ENCODE assay signal across 10 mouse cellular contexts in genomic region chr9:21132102-21132775, GRCm38 (mm10). TPM values are rescaled to one million over a fixed set of nuclear protein-coding genes. Genes with fewer than 3 reads are reported as not detected.
DNase-seq lines count a peak whose midpoint lies in the region; ATAC-seq and TF ChIP-seq lines count a peak whose summit lies in the region.
"Had no signal": no experiment of that assay in that cellular context is flagged by ENCODE, and none has a peak within 500 bp of the region (broad histone marks: within the 10 kb centered on the region; RNA-seq: fewer than 3 reads in every experiment).

No protein-coding gene starts in this region.

- H3K4me2 ChIP-seq in forebrain, postnatal 0 days (ENCODE audit: low read depth), result no peak overlapping the region
- H3K4me2 ChIP-seq in forebrain, embryonic 16.5 days (ENCODE audit: low read length), result no peak overlapping the region
- H3K4me2 ChIP-seq in liver, embryonic 12.5 days, result 0 out of 2 replicates have a peak overlapping the region, but pooled peaks have one; percentile 73
- H3K4me2 ChIP-seq in liver, embryonic 11.5 days, result no peak overlapping the region; the same call in 1 of the 2 replicates

- H3K4me1 ChIP-seq in forebrain, postnatal 0 days (ENCODE audit: insufficient read depth), result peaks cover 3% of the 10 kb centered on the region; the same call in 1 of the 2 replicates
- peaks cover 9% of the 10 kb centered on the region for H3K4me1 ChIP-seq in forebrain, embryonic 16.5 days (replicated peaks; ENCODE audit: control insufficient read depth, insufficient read depth, low read length)
- peaks cover 37% of the 10 kb centered on the region for H3K4me1 ChIP-seq in liver, embryonic 12.5 days
- peaks cover 9% of the 10 kb centered on the region for H3K4me1 ChIP-seq in liver, embryonic 11.5 days (replicated peaks; ENCODE audit: control insufficient read depth, insufficient read depth, low read length)
- no peaks in the 10 kb centered on the region for H3K4me1 ChIP-seq in ES-Bruce4 (ENCODE audit: control insufficient read depth, insufficient read depth, low read length)

- no peak for DNase-seq in forebrain, postnatal 0 days
- DNase-seq in liver, embryonic 11.5 days (ENCODE audit: low spot score), result no peak
- DNase-seq in kidney, postnatal 36 days, result peak; percentile 37 to 71
- DNase-seq in neural tube, embryonic 10.5 days (ENCODE audit: extremely low spot score, low spot score), result no peak
- no peak for DNase-seq in urinary bladder, adult 2 months (ENCODE audit: low spot score)
- DNase-seq: embryo, embryonic 11 days had no signal

- no peaks in the 10 kb centered on the region for H3K9me3 ChIP-seq in forebrain, postnatal 0 days (ENCODE audit: low read length)
- H3K9me3 ChIP-seq in forebrain, embryonic 16.5 days (ENCODE audit: control insufficient read depth, low read length), result no peaks in the 10 kb centered on the region
- H3K9me3 ChIP-seq in liver, embryonic 12.5 days (replicated peaks), result no peaks in the 10 kb centered on the region
- H3K9me3 ChIP-seq in liver, embryonic 11.5 days (ENCODE audit: control insufficient read depth, low read length), result no peaks in the 10 kb centered on the region
- H3K9me3 ChIP-seq in ES-Bruce4 (replicated peaks; ENCODE audit: control insufficient read depth, insufficient read depth, low read length, poor library complexity, severe bottlenecking), result no peaks in the 10 kb centered on the region
- H3K9me3 ChIP-seq: hindbrain, embryonic 12.5 days had no signal

- H3K27me3 ChIP-seq in forebrain, postnatal 0 days (ENCODE audit: insufficient read depth, low read length), result no peaks in the 10 kb centered on the region
- H3K27me3 ChIP-seq in forebrain, embryonic 16.5 days (replicated peaks; ENCODE audit: control insufficient read depth, insufficient read depth, low read length), result no peaks in the 10 kb centered on the region
- H3K27me3 ChIP-seq in liver, embryonic 12.5 days (replicated peaks), result no peaks in the 10 kb centered on the region
- no peaks in the 10 kb centered on the region for H3K27me3 ChIP-seq in liver, embryonic 11.5 days (replicated peaks; ENCODE audit: control insufficient read depth, insufficient read depth, low read length)
- no peaks in the 10 kb centered on the region for H3K27me3 ChIP-seq in ES-Bruce4 (ENCODE audit: control insufficient read depth, insufficient read depth, low read length, poor library complexity, severe bottlenecking)
- H3K27me3 ChIP-seq: hindbrain, embryonic 12.5 days had no signal

- TF ChIP-seq POLR2A in ES-Bruce4 (IDR thresholded peaks at IDR 0.05; ENCODE audit: insufficient read depth, low read length), result no peak

- no peak for ATAC-seq in forebrain, postnatal 0 days
- no peak for ATAC-seq in forebrain, embryonic 16.5 days
- no peak for ATAC-seq in liver, embryonic 12.5 days
- ATAC-seq in liver, embryonic 11.5 days (replicated peaks; ENCODE audit: low FRiP score), result no peak

- peak; percentile 47 for TF ChIP-seq CTCF in forebrain, postnatal 0 days (IDR thresholded peaks at IDR 0.05; ENCODE audit: low read depth)
- peak; percentile 56 for TF ChIP-seq CTCF in ES-Bruce4 (IDR thresholded peaks at IDR 0.05; ENCODE audit: low read depth, low read length)

- H3K4me3 ChIP-seq in forebrain, postnatal 0 days (ENCODE audit: low read depth, low read length), result no peak overlapping the region
- no peak overlapping the region for H3K4me3 ChIP-seq in forebrain, embryonic 16.5 days (replicated peaks; ENCODE audit: low read length)
- H3K4me3 ChIP-seq in liver, embryonic 12.5 days, result 0 out of 2 replicates have a peak overlapping the region, but pooled peaks have one; percentile 65
- no peak overlapping the region for H3K4me3 ChIP-seq in liver, embryonic 11.5 days (ENCODE audit: low read depth, low read length)
- no peak overlapping the region for H3K4me3 ChIP-seq in ES-Bruce4 (ENCODE audit: low read depth, low read length)

- 81% methylated on average over 12 of the region's 12 CpGs for WGBS in forebrain, postnatal 0 days
- WGBS in forebrain, embryonic 16.5 days, result 84% methylated on average over 12 of the region's 12 CpGs
- WGBS in liver, embryonic 12.5 days (ENCODE audit: insufficient replicate concordance), result 70% methylated on average over 12 of the region's 12 CpGs
- WGBS in liver, embryonic 11.5 days, result 75% methylated on average over 12 of the region's 12 CpGs

- no peak for TF ChIP-seq EP300 in ES-Bruce4 (IDR thresholded peaks at IDR 0.05; ENCODE audit: insufficient read depth, low read depth, low read length)

- H3K9ac ChIP-seq in forebrain, postnatal 0 days, result no peak overlapping the region
- H3K9ac ChIP-seq in forebrain, embryonic 16.5 days (replicated peaks; ENCODE audit: low read depth, low read length), result no peak overlapping the region
- H3K9ac ChIP-seq in liver, embryonic 12.5 days, result no peak overlapping the region
- H3K9ac ChIP-seq in liver, embryonic 11.5 days (ENCODE audit: low read depth, low read length), result no peak overlapping the region
- no peak overlapping the region for H3K9ac ChIP-seq in ES-Bruce4 (ENCODE audit: low read depth, poor library complexity, severe bottlenecking)

- H3K27ac ChIP-seq in forebrain, postnatal 0 days (ENCODE audit: low read depth, low read length), result no peak overlapping the region
- H3K27ac ChIP-seq in forebrain, embryonic 16.5 days (ENCODE audit: low read length), result no peak overlapping the region
- no peak overlapping the region for H3K27ac ChIP-seq in liver, embryonic 12.5 days
- H3K27ac ChIP-seq in liver, embryonic 11.5 days (ENCODE audit: low read depth, low read length), result no peak overlapping the region
- H3K27ac ChIP-seq in ES-Bruce4 (ENCODE audit: insufficient read depth, low read length), result no peak overlapping the region

- H3K36me3 ChIP-seq in forebrain, postnatal 0 days (ENCODE audit: insufficient read depth), result peaks cover 6% of the 10 kb centered on the region; the same call in 1 of the 2 replicates
- H3K36me3 ChIP-seq in forebrain, embryonic 16.5 days (ENCODE audit: control insufficient read depth, insufficient read depth), result peaks cover 5% of the 10 kb centered on the region; the same call in 1 of the 2 replicates
- H3K36me3 ChIP-seq in liver, embryonic 12.5 days, result peaks cover 3% of the 10 kb centered on the region; the same call in 1 of the 2 replicates
- 0 out of 2 replicates have a peak, but pooled peaks cover 2% of the 10 kb centered on the region for H3K36me3 ChIP-seq in liver, embryonic 11.5 days (ENCODE audit: control insufficient read depth, insufficient read depth, low read length)
- H3K36me3 ChIP-seq in ES-Bruce4 (ENCODE audit: control insufficient read depth, insufficient read depth, low read length, poor library complexity, severe bottlenecking), result no peaks in the 10 kb centered on the region

RNA-seq across cellular contexts. Expression of gene Tyk2, which starts 1.2 kb away (rescaled TPM):
- 9.4 and 11.0 TPM in 2 replicates for total RNA-seq in forebrain, postnatal 0 days (2014; rRNA removed)
- polyA plus RNA-seq in forebrain, postnatal 0 days (2015; fragmentation: Nextera tagmentation; extraction: Ambion mirVana), result 3.8 and 5.0 TPM in 2 replicates
- 10.4 and 13.7 TPM in 2 replicates for polyA plus RNA-seq in forebrain, embryonic 16.5 days (2015; fragmentation: Nextera tagmentation; extraction: Ambion mirVana)
- polyA plus RNA-seq in liver, embryonic 12.5 days (2016; fragmentation: Nextera tagmentation; extraction: Ambion mirVana), result 8.5 and 10.4 TPM in 2 replicates
- 11.5 and 13.8 TPM in 2 replicates for polyA plus RNA-seq in liver, embryonic 11.5 days (2014; fragmentation: Nextera tagmentation; extraction: Ambion mirVana)
- polyA plus RNA-seq in ES-Bruce4 (2011; ENCODE audit: insufficient read depth, insufficient read length, low read depth, missing spikeins), result 15.5 and 17.8 TPM in 2 replicates
- 23.9 and 28.5 TPM in 2 replicates for polyA plus RNA-seq in urinary bladder, adult 2 months (2012; rRNA removed)

RNA-seq across cellular contexts. Expression of gene Cdc37, which starts 17.5 kb away (rescaled TPM):
- 39.5 and 42.1 TPM in 2 replicates for total RNA-seq in forebrain, postnatal 0 days (2014; rRNA removed)
- polyA plus RNA-seq in forebrain, postnatal 0 days (2015; fragmentation: Nextera tagmentation; extraction: Ambion mirVana), result 186 and 191 TPM in 2 replicates
- 213 and 234 TPM in 2 replicates for polyA plus RNA-seq in forebrain, embryonic 16.5 days (2015; fragmentation: Nextera tagmentation; extraction: Ambion mirVana)
- 221 and 228 TPM in 2 replicates for polyA plus RNA-seq in liver, embryonic 12.5 days (2016; fragmentation: Nextera tagmentation; extraction: Ambion mirVana)
- 334 and 347 TPM in 2 replicates for polyA plus RNA-seq in liver, embryonic 11.5 days (2014; fragmentation: Nextera tagmentation; extraction: Ambion mirVana)
- 164 and 171 TPM in 2 replicates for polyA plus RNA-seq in ES-Bruce4 (2011; ENCODE audit: insufficient read depth, insufficient read length, low read depth, missing spikeins)
- polyA plus RNA-seq in urinary bladder, adult 2 months (2012; rRNA removed), result 198 and 211 TPM in 2 replicates

RNA-seq across cellular contexts. Expression of gene Pde4a, which starts 33.3 kb away (rescaled TPM):
- 19.8 and 20.0 TPM in 2 replicates for total RNA-seq in forebrain, postnatal 0 days (2014; rRNA removed)
- polyA plus RNA-seq in forebrain, postnatal 0 days (2015; fragmentation: Nextera tagmentation; extraction: Ambion mirVana), result 26.2 and 41.6 TPM in 2 replicates
- polyA plus RNA-seq in forebrain, embryonic 16.5 days (2015; fragmentation: Nextera tagmentation; extraction: Ambion mirVana), result 24.9 and 32.0 TPM in 2 replicates
- 2.6 and 2.9 TPM in 2 replicates for polyA plus RNA-seq in liver, embryonic 12.5 days (2016; fragmentation: Nextera tagmentation; extraction: Ambion mirVana)
- polyA plus RNA-seq in liver, embryonic 11.5 days (2014; fragmentation: Nextera tagmentation; extraction: Ambion mirVana), result 5.3 and 5.4 TPM in 2 replicates
- polyA plus RNA-seq in ES-Bruce4 (2011; ENCODE audit: insufficient read depth, insufficient read length, low read depth, missing spikeins), result 9.5 and 10.4 TPM in 2 replicates
- 8.3 and 11.6 TPM in 2 replicates for polyA plus RNA-seq in urinary bladder, adult 2 months (2012; rRNA removed)

RNA-seq across cellular contexts. Expression of gene Raver1, which starts 40.4 kb away (rescaled TPM):
- total RNA-seq in forebrain, postnatal 0 days (2014; rRNA removed), result 24.5 and 40.3 TPM in 2 replicates
- 23.2 and 24.3 TPM in 2 replicates for polyA plus RNA-seq in forebrain, postnatal 0 days (2015; fragmentation: Nextera tagmentation; extraction: Ambion mirVana)
- 37.4 and 38.8 TPM in 2 replicates for polyA plus RNA-seq in forebrain, embryonic 16.5 days (2015; fragmentation: Nextera tagmentation; extraction: Ambion mirVana)
- polyA plus RNA-seq in liver, embryonic 12.5 days (2016; fragmentation: Nextera tagmentation; extraction: Ambion mirVana), result 39.8 and 43.8 TPM in 2 replicates
- 89.8 and 94.0 TPM in 2 replicates for polyA plus RNA-seq in liver, embryonic 11.5 days (2014; fragmentation: Nextera tagmentation; extraction: Ambion mirVana)
- polyA plus RNA-seq in ES-Bruce4 (2011; ENCODE audit: insufficient read depth, insufficient read length, low read depth, missing spikeins), result 60.7 and 61.9 TPM in 2 replicates
- polyA plus RNA-seq in urinary bladder, adult 2 months (2012; rRNA removed), result 24.2 and 33.2 TPM in 2 replicates

RNA-seq across cellular contexts. Expression of gene Gm38431, which starts 40.4 kb away (rescaled TPM):
- 0.43 and 3.4 TPM in 2 replicates for total RNA-seq in forebrain, postnatal 0 days (2014; rRNA removed)
- polyA plus RNA-seq in forebrain, postnatal 0 days (2015; fragmentation: Nextera tagmentation; extraction: Ambion mirVana), result 0.34 and 0.44 TPM in 2 replicates
- 1.6 and 1.9 TPM in 2 replicates for polyA plus RNA-seq in forebrain, embryonic 16.5 days (2015; fragmentation: Nextera tagmentation; extraction: Ambion mirVana)
- polyA plus RNA-seq in liver, embryonic 12.5 days (2016; fragmentation: Nextera tagmentation; extraction: Ambion mirVana), result 1.2 and 2.1 TPM in 2 replicates
- polyA plus RNA-seq in liver, embryonic 11.5 days (2014; fragmentation: Nextera tagmentation; extraction: Ambion mirVana), result 4.2 and 4.3 TPM in 2 replicates
- polyA plus RNA-seq in ES-Bruce4 (2011; ENCODE audit: insufficient read depth, insufficient read length, low read depth, missing spikeins), result 4.7 and 6.3 TPM in 2 replicates
- 1.3 and 1.8 TPM in 2 replicates for polyA plus RNA-seq in urinary bladder, adult 2 months (2012; rRNA removed)

Comparison
In these comparisons a context has a peak if more than half of its experiments do, and no peak if none do; other contexts are left out.
1. DNase-seq: peak in kidney, postnatal 36 days (2 of 2); none in forebrain, postnatal 0 days (single experiment), liver, embryonic 11.5 days (single experiment), neural tube, embryonic 10.5 days (single experiment) and urinary bladder, adult 2 months (single experiment).